Mouse (Mus musculus): ENCODE results near the gene Fads3. TPM values are rescaled to one million over a fixed set of nuclear protein-coding genes. Genes with fewer than 3 reads are reported as not detected.

The Fads3 gene
- polyA plus RNA-seq, 1 experiment from 2014 or later, result 16.5 TPM

GRCm38 (mm10) chr19:10025169-10025875, 16.0 kb upstream of the Fads3 start:
- no peaks in the 10 kb centered on the region for H3K9me3 ChIP-seq
- peaks cover 32% of the 10 kb centered on the region for H3K36me3 ChIP-seq
- H3K4me1 ChIP-seq, result peaks cover 51% of the 10 kb centered on the region
- no peaks in the 10 kb centered on the region for H3K27me3 ChIP-seq (ENCODE audit: insufficient read depth, poor library complexity, severe bottlenecking)
- WGBS, result 25% methylated on average over 8 of the region's 8 CpGs
- peak overlapping the region; percentile 75 for H3K27ac ChIP-seq
- 0 out of 2 replicates have a peak overlapping the region, but pooled peaks have one; percentile 2 for H3K4me3 ChIP-seq
- DNase-seq (ENCODE audit: low spot score), result no peak

- H3K36me3 ChIP-seq, result peaks cover 52% of the 10 kb centered on the region
- H3K4me1 ChIP-seq, result peaks cover 23% of the 10 kb centered on the region
- no peaks in the 10 kb centered on the region for H3K9me3 ChIP-seq
- 0 out of 2 replicates have a peak, but pooled peaks cover 7% of the 10 kb centered on the region for H3K27me3 ChIP-seq (ENCODE audit: insufficient read depth, poor library complexity, severe bottlenecking)
- H3K27ac ChIP-seq, result no peak overlapping the region
- WGBS, result 93% methylated on average over 2 of the region's 2 CpGs
- no peak for DNase-seq (ENCODE audit: low spot score)
- H3K4me3 ChIP-seq, result no peak overlapping the region
These were observed 11.6 kb upstream of the Fads3 start for GRCm38 (mm10) chr19:10029746-10030145.

- H3K9me3 ChIP-seq, result no peaks in the 10 kb centered on the region
- H3K27ac ChIP-seq, result 0 out of 2 replicates have a peak overlapping the region, but pooled peaks have one; percentile 37
- peaks cover 5% of the 10 kb centered on the region; the same call in 1 of the 2 replicates for H3K4me1 ChIP-seq
- 41% methylated on average over 8 of the region's 8 CpGs for WGBS
- no peak overlapping the region for H3K4me3 ChIP-seq
- H3K27me3 ChIP-seq (ENCODE audit: insufficient read depth, poor library complexity, severe bottlenecking), result 0 out of 2 replicates have a peak, but pooled peaks cover 7% of the 10 kb centered on the region
- peak; percentile 85 for DNase-seq (ENCODE audit: low spot score)
- H3K36me3 ChIP-seq, result peaks cover 51% of the 10 kb centered on the region
These were observed 8.0 kb upstream of the Fads3 start for GRCm38 (mm10) chr19:10033211-10033973.

GRCm38 (mm10) chr19:10034356-10034755, 7.0 kb upstream of the Fads3 start:
- Histone ChIP-seq H3K4me1 (peaks cover 15% of the 10 kb centered on the region), H3K27ac (peak overlapping the region; percentile 36; the same call in 1 of the 2 replicates), H3K9me3 (no peaks in the 10 kb centered on the region), H3K36me3 (peaks cover 43% of the 10 kb centered on the region), H3K4me3 (no peak overlapping the region), H3K27me3 (ENCODE audit: insufficient read depth, poor library complexity, severe bottlenecking) (0 out of 2 replicates have a peak, but pooled peaks cover 7% of the 10 kb centered on the region)
- 86% methylated on average over 5 of the region's 5 CpGs for WGBS
- no peak for DNase-seq (ENCODE audit: low spot score)

GRCm38 (mm10) chr19:10034785-10035447, 6.5 kb upstream of the Fads3 start:
- Histone ChIP-seq H3K36me3 (peaks cover 38% of the 10 kb centered on the region), H3K27me3 (ENCODE audit: insufficient read depth, poor library complexity, severe bottlenecking) (0 out of 2 replicates have a peak, but pooled peaks cover 7% of the 10 kb centered on the region), H3K9me3 (no peaks in the 10 kb centered on the region), H3K4me3 (no peak overlapping the region), H3K27ac (no peak overlapping the region), H3K4me1 (peaks cover 19% of the 10 kb centered on the region)
- peak; percentile 92 for DNase-seq (ENCODE audit: low spot score)
- WGBS, result 62% methylated on average over 8 of the region's 8 CpGs

- WGBS, result 74% methylated on average over 2 of the region's 2 CpGs
- Histone ChIP-seq H3K27ac (no peak overlapping the region), H3K36me3 (peaks cover 27% of the 10 kb centered on the region), H3K27me3 (ENCODE audit: insufficient read depth, poor library complexity, severe bottlenecking) (0 out of 2 replicates have a peak, but pooled peaks cover 5% of the 10 kb centered on the region), H3K4me1 (peaks cover 40% of the 10 kb centered on the region), H3K9me3 (no peaks in the 10 kb centered on the region), H3K4me3 (no peak overlapping the region)
- no peak for DNase-seq (ENCODE audit: low spot score)
These were observed 3.8 kb upstream of the Fads3 start for GRCm38 (mm10) chr19:10037534-10037933.

GRCm38 (mm10) chr19:10038364-10038763, 3.0 kb upstream of the Fads3 start:
- peaks cover 21% of the 10 kb centered on the region for H3K36me3 ChIP-seq
- no peak for DNase-seq (ENCODE audit: low spot score)
- peaks cover 46% of the 10 kb centered on the region for H3K4me1 ChIP-seq
- peak overlapping the region; percentile 65; the same call in 1 of the 2 replicates for H3K27ac ChIP-seq
- no peak overlapping the region for H3K4me3 ChIP-seq
- H3K9me3 ChIP-seq, result no peaks in the 10 kb centered on the region
- no peaks in the 10 kb centered on the region for H3K27me3 ChIP-seq (ENCODE audit: insufficient read depth, poor library complexity, severe bottlenecking)
- 86% methylated on average over 3 of the region's 3 CpGs for WGBS

GRCm38 (mm10) chr19:10038910-10039309, 2.5 kb upstream of the Fads3 start:
- Histone ChIP-seq H3K4me3 (peak overlapping the region; percentile 18; the same call in 1 of the 2 replicates), H3K27me3 (ENCODE audit: insufficient read depth, poor library complexity, severe bottlenecking) (no peaks in the 10 kb centered on the region), H3K9me3 (no peaks in the 10 kb centered on the region), H3K36me3 (peaks cover 21% of the 10 kb centered on the region), H3K4me1 (peaks cover 49% of the 10 kb centered on the region), H3K27ac (peak overlapping the region; percentile 65)
- 24% methylated on average over 3 of the region's 3 CpGs for WGBS
- DNase-seq (ENCODE audit: low spot score), result peak; percentile 90

- 82% methylated on average over 2 of the region's 2 CpGs for WGBS
- no peak for DNase-seq (ENCODE audit: low spot score)
- Histone ChIP-seq H3K27me3 (ENCODE audit: insufficient read depth, poor library complexity, severe bottlenecking) (no peaks in the 10 kb centered on the region), H3K4me1 (peaks cover 52% of the 10 kb centered on the region), H3K9me3 (no peaks in the 10 kb centered on the region), H3K36me3 (peaks cover 17% of the 10 kb centered on the region; the same call in 1 of the 2 replicates), H3K27ac (peak overlapping the region; percentile 65; the same call in 1 of the 2 replicates), H3K4me3 (no peak overlapping the region)
These were observed 1.8 kb upstream of the Fads3 start for GRCm38 (mm10) chr19:10039615-10040014.

- no peaks in the 10 kb centered on the region for H3K27me3 ChIP-seq (ENCODE audit: insufficient read depth, poor library complexity, severe bottlenecking)
- WGBS, result 6% methylated on average over 18 of the region's 20 CpGs
- peaks cover 5% of the 10 kb centered on the region; the same call in 1 of the 2 replicates for H3K36me3 ChIP-seq
- H3K4me3 ChIP-seq, result peak overlapping the region; percentile 84
- peak overlapping the region; percentile 93 for H3K27ac ChIP-seq
- H3K9me3 ChIP-seq, result no peaks in the 10 kb centered on the region
- no peak for DNase-seq (ENCODE audit: low spot score)
- H3K4me1 ChIP-seq, result peaks cover 55% of the 10 kb centered on the region
These were observed 442 bp upstream of the Fads3 start for GRCm38 (mm10) chr19:10040866-10041387.

- Histone ChIP-seq H3K36me3 (0 out of 2 replicates have a peak, but pooled peaks cover 3% of the 10 kb centered on the region), H3K9me3 (no peaks in the 10 kb centered on the region), H3K4me3 (peak overlapping the region; percentile 84), H3K27me3 (ENCODE audit: insufficient read depth, poor library complexity, severe bottlenecking) (no peaks in the 10 kb centered on the region), H3K4me1 (peaks cover 67% of the 10 kb centered on the region), H3K27ac (peak overlapping the region; percentile 93)
- WGBS, result 40% methylated on average over 6 of the region's 6 CpGs
- DNase-seq (ENCODE audit: low spot score), result peak; percentile 81
These were observed 863 bp downstream of the Fads3 start for GRCm38 (mm10) chr19:10042232-10042631.

- Histone ChIP-seq H3K27ac (peak overlapping the region; percentile 93; the same call in 1 of the 2 replicates), H3K4me3 (peak overlapping the region; percentile 84), H3K9me3 (no peaks in the 10 kb centered on the region), H3K36me3 (0 out of 2 replicates have a peak, but pooled peaks cover 3% of the 10 kb centered on the region), H3K27me3 (ENCODE audit: insufficient read depth, poor library complexity, severe bottlenecking) (no peaks in the 10 kb centered on the region), H3K4me1 (peaks cover 67% of the 10 kb centered on the region)
- DNase-seq (ENCODE audit: low spot score), result no peak
- 72% methylated on average over 4 of the region's 4 CpGs for WGBS
These were observed 1.4 kb downstream of the Fads3 start for GRCm38 (mm10) chr19:10042816-10043215.
